Mouse (Mus musculus) heart, postnatal 25 days (tissue): ENCODE results near the gene Cnn2. TPM values are rescaled to one million over a fixed set of nuclear protein-coding genes. Genes with fewer than 3 reads are reported as not detected.

ENCODE experiments used
- DNase-seq: peaks from one replicate; pipeline ENCODE4 v3.0.0; 2022; ENCODE audit warnings: low spot score
- intact Hi-C: fragments of 180-260 bp; cut with DNase I; formaldehyde crosslinking; loops from one replicate; pipeline ENCODE4 v1.15.1; 2025
- total RNA-seq, 2 experiments: library from RNA; stranded (reverse); gene quantifications; 2 replicates each; pipeline ENCODE4 v1.2.3; 2021

The Cnn2 gene
- total RNA-seq, 2 experiments from 2014 or later = 35.9 to 36.6 TPM

DNA sequence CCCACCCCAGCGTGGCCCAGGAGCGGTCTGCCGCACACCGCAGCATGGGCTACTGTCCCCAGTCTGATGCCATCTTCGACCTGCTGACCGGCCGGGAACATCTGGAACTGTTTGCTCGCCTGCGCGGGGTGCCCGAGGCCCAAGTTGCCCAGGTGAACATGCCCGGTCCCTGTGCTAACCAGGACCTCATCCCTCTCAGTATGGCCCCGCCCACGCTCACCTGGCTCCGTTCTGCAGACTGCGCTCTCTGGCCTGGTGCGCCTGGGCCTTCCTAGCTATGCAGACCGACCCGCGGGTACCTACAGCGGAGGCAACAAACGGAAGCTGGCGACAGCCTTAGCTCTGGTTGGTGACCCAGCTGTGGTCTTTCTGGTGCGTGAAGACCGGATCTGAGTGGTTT, 25.2 kb downstream of the Cnn2 start:
- intact Hi-C loops = no loop called here
- DNase-seq = no peak

DNA sequence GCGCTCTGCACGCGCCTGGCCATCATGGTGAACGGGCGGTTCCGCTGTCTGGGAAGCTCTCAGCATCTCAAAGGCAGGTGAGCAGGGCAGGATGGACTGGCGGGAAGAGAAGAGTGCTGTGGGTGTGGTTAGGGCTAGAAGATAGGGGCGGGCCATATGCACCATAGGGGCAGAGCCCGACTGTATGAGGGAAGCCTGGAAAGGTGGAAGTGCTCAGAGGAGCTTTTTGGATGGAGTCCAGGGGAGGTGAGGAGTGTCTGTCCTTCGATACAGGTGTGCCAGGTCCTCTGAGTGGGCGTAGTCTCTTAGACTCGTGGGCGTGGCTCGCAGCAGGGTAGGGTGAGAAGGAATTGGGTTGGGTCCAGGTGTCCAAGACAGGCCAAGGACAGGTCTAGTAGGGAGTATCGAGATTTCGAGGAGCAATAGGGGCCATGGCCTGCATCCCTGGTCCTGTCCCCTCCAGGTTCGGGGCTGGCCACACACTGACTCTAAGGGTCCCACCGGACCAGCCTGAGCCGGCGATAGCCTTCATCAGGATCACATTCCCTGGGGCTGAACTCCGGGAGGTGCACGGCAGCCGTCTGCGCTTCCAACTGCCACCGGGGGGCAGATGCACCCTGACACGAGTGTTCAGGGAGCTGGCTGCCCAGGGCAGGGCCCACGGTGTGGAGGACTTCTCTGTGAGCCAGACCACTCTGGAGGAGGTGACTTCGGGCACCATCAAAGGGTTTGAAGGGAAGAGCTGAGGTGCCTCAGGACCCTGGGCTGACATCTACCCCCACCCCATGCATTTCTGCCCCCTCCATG, 26.3 kb downstream of the Cnn2 start:
- intact Hi-C loops = no loop called here
- no peak for DNase-seq

DNA sequence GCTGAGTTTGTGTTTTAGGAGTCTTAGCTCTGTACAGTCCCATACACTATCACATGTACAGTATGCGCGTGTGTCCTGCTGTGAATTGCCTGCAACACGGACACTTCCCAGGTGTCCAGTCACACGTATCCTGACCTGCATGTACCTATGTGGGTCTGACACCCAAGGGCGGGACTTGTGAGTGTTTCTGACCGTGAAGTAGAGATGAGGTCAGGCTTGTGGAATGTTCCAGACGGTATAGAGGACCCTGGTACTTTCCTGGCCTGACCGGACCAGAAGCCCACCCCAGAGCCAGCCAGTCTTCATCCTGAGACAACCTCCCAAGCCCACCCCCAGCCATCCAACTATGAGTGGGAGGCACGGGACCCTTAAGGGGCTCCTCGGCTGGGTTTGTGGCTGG, 27.2 kb downstream of the Cnn2 start:
- intact Hi-C loops = no loop called here
- DNase-seq = no peak

DNA sequence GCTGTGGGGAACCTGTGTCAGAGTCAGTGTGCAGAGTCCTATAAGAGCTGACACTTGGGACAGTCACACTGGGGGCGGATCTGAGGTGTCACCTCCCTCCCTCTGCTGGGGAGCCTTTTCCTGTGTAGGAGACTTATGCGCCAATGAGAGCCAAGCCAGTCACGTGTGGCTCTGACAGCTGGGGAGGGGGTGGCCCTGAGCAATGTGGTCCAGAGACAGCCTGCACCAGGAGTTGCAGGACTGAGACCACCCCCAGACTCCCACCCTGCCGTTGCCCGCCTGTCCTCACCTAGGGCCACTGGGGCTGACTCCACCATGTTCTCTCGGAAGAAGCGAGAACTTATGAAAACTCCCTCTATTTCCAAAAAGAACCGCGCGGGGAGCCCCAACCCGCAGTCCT, 28.1 kb downstream of the Cnn2 start, which contains the start of gene Arhgap45:
Gene Arhgap45 (plus strand): TSS at position 143 of the 400 bp plus-strand sequence.
- intact Hi-C loops = no loop called here
- no peak for DNase-seq

DNA sequence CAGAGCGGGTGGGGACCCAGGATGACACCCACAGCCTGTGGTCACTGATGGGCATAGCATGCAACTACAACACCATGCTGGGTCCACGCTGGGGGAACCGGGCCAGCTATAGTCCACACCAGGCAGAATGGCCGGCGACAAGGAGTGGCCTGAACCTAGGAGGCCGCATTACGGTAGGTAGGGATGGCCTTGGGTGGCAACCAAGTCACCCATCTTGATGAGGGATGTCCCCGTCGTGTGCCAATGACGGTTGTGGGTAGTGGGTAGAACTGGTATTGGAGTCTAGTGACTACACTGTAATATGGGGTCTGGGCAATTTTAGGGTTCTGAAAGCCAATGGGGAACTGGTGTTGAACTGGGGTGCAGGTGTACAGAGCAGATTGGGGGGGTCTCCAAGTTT, 28.5 kb downstream of the Cnn2 start:
- DNase-seq = no peak

DNA sequence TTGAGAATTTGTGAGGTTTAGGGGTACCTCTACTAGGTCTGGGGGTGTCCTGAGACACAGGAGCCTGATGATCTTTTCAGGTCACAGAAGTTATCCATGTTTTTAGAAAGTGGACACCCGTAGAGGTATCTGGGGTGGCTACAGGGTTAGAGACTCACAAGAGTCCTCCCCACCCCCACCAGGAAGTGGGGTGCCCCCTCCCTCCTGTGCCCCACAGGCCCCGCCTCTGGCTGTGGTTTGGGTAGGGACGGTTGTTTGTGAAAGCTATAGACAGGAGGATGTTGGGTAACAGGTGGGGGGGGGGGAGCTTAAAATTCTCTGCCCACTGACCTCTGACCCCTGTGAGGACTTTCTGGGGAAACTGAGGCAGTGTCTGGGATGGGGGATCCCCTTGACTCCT, 29.0 kb downstream of the Cnn2 start:
- DNase-seq = peak; percentile 54
- intact Hi-C loops = no loop called here

More for the DNA sequence above, 28.5 kb downstream of the Cnn2 start:
- intact Hi-C loops = no loop called here

DNA sequence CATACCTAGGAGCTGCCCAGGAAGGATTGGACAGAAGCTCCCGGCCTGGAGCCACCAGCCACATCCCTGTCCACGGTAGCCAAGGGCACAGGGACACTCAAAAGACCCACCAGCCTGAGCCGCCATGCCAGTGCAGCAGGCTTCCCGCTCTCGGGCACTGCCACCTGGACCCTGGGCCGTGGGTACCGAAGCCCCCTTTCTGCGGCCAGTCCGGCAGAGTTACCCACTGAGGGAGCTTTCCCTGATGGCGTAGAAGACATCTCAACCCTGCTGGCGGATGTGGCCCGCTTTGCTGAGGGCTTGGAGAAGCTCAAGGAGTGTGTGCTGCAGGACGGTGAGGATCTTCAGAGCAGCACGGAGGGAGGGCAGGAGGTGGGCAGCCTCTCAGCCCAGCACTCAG, 29.4 kb downstream of the Cnn2 start:
- DNase-seq = no peak
- intact Hi-C loops = loop anchor here (2.0 kb wide), 1 partner anchor 15 kb away; no protein-coding TSS in a partner anchor

DNA sequence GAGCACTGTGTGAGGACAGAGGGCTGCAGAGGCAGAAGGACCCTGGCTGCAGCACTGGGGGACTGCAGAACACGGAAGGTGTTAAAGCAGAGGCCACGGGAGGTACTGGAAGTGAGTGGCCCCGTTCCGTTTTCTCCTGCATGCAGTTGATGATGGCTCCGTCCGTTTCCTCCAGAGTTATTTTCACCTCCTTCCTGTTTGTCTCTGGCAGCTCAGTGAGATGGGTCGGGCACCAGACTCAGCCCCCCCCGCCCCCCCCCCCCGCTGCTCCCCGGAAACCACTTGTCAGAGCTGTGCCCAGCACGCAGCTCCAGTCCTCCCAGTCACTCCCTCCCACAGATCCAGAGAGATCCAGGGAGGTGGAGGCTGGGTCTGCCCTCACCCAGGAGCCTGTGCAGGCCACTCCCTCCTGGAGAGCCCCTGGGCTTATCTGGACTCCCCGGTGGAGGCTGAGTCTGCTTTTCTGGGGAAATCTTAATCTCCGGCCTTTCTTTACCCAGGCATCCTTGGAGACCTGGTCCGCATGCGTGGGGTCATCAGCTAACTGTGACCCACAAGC, 30.4 kb downstream of the Cnn2 start:
- no peak for DNase-seq
- intact Hi-C loops = loop anchor here (2.0 kb wide), 1 partner anchor 14 kb away; no protein-coding TSS in a partner anchor

DNA sequence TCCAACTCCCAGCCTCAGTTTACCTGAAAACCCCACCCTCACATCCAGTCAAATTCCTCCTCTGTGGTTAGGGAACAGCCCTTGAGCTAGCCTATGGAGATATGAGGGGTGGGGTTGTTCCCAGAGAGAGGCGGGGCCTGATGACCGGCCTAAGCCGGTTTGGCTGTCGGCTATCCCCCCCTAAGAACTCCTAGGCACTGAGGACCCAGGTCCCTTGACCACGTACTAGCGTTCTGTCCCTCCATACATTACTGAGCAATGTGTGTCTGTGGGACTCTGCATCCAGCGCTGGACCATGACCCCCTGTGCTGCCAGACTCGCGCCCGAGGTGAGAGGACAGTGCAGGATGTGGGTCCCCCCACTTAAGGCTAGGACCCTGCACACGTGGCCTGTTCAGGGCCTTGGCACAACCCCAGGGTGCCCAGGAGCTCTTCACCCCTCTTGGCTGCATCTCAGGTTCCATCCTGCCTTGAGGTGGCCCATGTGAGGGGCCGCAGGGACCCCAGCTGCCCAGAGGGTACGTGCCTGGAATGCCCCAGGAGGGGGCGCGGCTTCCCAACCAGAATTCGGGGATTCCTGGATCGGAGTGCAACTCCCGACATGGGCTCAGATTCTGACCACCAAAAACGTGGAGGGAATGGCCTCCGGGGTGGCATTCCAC, 31.2 kb downstream of the Cnn2 start:
- no peak for DNase-seq
- intact Hi-C loops = loop anchor here (2.0 kb wide), 1 partner anchor 13 kb away; no protein-coding TSS in a partner anchor

DNA sequence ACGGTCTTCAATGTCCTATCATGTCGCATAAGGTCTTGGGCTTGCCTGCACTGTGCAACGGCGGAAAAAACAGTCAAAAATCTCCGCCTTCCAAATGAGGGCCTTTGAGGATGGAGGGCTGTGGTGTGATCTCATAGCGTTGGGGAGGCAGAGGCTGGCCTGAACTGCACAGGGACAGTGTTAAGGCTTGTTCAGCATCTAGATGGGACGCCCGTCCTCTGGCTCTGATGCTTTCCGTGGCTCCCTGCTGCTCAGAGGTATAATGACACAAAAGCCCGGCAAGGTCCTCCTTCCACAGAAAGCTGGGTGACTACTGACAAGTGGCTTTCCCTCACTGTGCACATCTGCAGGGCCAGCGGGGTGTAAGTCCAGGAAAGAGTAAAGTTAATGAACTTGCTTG, 31.8 kb downstream of the Cnn2 start:
- DNase-seq = no peak
- intact Hi-C loops = no loop called here

DNA sequence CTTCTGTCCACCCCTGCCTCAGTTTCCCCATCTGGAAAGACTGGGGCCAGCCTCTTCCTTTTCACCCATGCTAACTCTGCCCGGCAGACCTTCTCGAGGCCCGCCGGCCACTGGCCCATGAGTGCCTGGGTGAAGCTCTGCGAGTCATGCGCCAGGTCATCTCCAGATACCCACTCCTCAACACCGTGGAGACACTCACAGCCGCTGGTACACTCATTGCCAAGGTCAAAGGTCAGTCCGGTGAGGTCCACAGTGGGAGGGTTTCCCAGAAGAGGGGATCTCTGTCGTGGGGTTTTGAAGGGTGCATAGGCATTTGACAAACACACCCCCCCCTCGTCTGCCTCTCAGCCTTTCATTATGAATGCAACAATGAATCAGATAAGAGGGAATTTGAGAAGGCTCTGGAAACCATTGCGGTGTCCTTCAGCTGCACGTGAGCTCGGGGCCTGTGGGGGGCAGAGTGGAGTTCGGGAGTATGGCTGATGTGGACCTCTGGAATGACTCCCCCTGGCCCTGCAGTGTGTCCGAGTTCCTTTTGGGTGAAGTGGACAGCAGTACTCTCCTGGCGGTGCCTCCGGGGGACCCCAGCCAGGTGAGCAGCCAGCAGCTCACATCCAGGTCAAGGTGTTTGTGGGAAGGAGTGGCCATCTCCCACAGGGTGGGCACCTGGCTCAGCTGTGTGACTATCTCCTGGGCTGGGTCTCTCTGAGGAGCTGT, 32.4 kb downstream of the Cnn2 start:
- intact Hi-C loops = no loop called here

DNA sequence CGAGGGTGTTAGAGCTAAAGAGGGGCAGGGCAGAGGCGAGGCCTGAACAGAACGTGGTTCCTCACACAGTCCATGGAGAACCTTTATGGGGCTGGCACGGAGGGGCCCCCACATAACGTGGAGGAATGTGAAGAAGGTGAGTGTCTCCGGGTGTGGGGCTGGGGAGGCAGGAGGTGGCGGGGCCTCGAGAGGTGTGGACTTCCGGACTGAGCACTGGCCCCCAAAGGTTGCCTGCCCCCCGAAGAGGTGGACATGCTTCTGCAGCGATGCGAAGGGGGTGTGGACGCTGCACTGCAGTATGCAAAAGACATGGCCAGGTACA, 32.9 kb downstream of the Cnn2 start:
- intact Hi-C loops = no loop called here
- no peak for DNase-seq

More for the DNA sequence above, 32.4 kb downstream of the Cnn2 start:
- DNase-seq = no peak

DNA sequence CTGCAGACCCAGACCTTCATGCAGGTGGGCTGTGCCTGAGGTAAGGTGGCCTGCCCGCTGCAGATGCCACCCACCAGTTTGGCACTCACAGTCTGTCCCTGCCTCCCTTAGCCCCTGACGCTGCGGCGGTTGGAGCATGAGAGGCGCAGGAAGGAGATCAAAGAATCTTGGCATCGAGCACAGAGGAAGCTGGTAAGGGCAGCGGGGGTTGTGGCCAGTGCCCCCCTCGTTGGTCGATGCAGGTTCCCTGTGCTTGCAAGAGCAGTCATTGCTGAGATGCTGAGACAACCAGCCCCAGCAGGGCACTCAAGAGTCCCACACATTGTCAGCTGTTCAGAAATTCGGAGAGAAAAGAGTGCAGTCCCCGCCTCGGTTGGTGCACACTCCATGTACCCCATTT, 33.8 kb downstream of the Cnn2 start:
- intact Hi-C loops = no loop called here
- no peak for DNase-seq

DNA sequence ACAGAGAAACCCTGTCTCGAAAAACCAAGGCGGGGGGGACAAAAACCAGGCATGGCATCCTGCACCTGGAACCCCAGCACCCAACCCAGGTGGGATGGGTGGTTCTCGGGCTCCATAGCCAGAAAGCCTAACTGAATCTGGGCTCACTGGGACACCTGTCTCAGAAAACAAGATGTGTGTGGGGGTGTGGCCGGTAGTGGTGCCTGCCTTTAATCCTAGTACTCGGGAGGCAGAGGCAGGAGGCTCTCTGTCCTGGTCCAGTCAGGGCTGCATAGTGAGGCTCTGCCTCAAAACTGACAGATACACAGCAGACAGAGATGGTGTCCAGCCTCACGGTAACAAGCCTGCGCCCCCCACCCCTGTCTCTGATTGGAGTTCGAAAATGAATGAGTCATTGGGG, 34.4 kb downstream of the Cnn2 start:
- DNase-seq = no peak
- intact Hi-C loops = no loop called here

DNA sequence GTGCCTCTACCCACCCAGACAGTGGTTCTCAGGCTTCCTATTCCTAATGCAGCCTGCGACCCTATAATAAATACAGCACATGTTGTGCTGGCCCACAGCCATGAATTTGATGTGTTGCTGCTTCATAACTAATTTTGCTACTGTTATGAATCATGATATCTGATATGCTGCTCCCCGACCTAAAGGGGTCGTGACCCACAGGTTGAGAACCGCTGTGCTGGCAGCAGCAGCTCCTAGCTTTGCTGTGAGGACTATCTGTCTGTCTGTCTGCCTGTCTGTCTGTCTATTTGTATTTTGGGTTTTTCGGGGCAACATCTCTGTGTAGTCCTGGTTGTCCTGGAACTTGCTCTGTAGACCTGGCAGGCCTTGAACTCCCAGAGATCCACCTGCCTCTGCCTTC, 35.4 kb downstream of the Cnn2 start:
- intact Hi-C loops = no loop called here

DNA sequence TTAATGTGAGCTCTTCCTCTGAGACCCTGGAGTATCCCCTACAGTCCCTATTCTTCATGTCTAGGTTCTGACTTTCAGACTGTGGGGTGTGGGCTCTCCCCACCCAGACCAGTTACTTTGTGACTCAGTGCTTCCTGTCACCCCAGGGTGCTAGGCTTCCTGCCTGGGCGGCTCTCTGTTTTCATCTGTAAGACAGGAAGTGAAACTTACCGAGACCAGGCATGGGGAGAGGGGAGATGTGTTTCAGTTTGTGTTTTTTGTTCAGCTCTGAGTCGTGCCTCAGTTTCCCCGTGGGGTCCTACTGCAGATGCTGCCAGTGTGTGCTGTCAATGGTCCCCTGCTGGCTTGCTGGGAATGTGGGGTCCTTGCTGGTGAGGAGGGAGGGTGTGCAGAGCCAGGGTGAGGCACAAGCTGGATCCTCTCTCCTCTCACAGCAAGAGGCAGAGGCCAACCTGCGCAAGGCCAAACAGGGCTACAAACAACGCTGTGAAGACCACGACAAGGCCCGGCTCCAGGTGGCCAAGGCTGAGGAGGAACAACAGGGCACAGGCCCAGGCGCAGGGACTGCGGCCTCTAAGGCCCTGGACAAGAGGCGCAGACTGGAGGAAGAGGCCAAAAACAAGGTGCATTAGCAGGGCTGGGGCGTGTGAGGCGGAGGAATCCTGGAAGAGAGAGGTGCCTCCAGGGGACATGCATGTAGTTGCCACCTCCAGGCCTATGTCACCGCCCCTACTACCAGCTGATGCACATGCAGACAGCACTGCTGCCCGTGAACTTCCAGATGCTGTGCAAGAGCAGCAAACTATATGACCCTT, 36.1 kb downstream of the Cnn2 start:
- intact Hi-C loops = no loop called here

More for the DNA sequence above, 35.4 kb downstream of the Cnn2 start:
- no peak for DNase-seq

DNA sequence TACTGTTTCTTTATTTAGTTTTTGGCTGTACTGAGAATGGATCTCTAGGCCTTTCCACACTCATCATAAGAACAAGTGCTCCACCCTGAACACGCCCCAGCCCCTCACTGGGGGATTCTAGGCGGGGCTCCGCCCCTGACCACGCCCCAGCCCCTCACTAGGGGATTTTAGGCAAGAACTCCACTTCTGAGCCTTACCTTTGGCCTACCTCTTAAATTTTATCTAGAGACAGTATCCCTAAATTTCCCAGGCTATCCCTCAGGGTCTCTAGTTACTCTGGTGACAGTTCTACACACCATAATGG, 36.6 kb downstream of the Cnn2 start:
- intact Hi-C loops = no loop called here
- DNase-seq = no peak

More for the DNA sequence above, 36.1 kb downstream of the Cnn2 start:
- no peak for DNase-seq

DNA sequence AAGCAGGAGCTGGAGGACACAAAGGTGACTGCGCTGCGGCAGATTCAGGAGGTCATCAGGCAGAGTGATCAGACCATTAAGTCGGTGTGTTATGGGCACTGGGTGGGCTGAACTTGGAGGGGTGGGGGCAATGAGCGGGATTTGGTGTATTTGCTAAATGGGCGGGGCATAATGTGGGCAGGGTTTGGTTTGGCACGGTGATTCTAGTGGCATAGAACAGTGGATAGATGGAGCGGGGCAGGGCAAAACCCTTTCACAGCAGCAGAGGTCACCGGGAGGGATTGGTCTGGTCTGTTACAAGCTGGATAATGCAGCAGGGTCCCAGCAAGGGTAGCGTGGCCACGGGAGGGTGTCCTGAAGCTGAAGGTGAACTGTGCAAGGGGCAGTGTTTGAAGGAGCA, 37.1 kb downstream of the Cnn2 start:
- intact Hi-C loops = no loop called here
- DNase-seq = no peak

DNA sequence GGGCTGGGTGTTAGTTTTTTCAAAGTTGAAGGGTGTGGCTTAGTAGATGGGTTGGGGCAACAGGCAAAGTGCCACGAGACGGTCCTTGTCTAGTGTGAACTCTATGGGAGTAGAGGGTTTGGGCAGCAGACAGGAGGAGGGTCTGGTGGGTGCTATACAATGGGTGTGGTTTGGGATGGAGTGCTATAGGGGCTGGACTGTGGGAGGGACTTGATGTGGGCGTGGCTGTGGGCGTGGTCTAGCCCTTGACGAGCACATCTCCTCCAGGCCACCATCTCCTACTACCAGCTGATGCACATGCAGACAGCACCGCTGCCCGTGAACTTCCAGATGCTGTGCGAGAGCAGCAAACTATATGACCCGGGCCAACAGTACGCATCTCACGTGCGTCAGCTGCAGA, 37.5 kb downstream of the Cnn2 start:
- intact Hi-C loops = no loop called here
- DNase-seq = no peak
